Mouse (Mus musculus) retina, postnatal 1 day (tissue): ENCODE measurements around the gene Ptpn22.

Experiments
- DNase-seq: peaks from one replicate; pipeline ENCODE4 v3.0.0-alpha.2; 2012

Ptpn22 gene

GRCm38 (mm10) chr3:103927511-103927910 is 67.9 kb downstream of the Ptpn22 start:
- peak; percentile 41 for DNase-seq

GRCm38 (mm10) chr3:103944794-103945562 is 85.4 kb downstream of the Ptpn22 start:
- no peak for DNase-seq

GRCm38 (mm10) chr3:103948666-103949065 is 89.1 kb downstream of the Ptpn22 start:
- no peak for DNase-seq

- DNase-seq = no peak
Observed at GRCm38 (mm10) chr3:103960622-103961021, 101.0 kb downstream of the Ptpn22 start.
